Mouse (Mus musculus): Measurements from ENCODE around the gene Gabpb1. TPM values are rescaled to one million over a fixed set of nuclear protein-coding genes. Genes with fewer than 3 reads are reported as not detected.

Gabpb1 gene
- total and polyA plus RNA-seq, 3 experiments, result 11.7 to 17.8 TPM; not detected in 1

DNA sequence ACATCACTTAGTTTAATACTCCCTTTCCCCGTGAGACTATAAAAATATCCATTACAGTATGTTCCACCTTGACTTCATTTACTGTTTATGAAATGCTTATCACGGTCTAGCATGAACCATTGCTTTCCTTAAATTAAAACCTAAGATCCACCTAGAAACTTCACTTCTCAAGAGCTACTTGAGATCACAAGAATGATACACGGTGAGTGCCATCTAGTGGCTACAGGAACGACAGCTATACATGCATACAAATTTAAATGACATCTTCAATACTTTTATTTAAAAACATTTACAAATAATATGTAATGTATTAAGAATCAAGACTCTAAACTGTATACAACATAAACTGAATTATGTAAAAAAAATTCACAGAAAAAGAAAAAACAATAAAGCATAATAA, 12.7 kb downstream of the Gabpb1 start:
- H3K27me3 ChIP-seq (ENCODE audit: control insufficient read depth in 1 of 2, insufficient read depth in 2 of 2, low read length in 2 of 2), result no peaks in the 10 kb centered on the region
- peak; percentile 81 for DNase-seq (ENCODE audit: low read depth, low spot score)
- no peaks in the 10 kb centered on the region for H3K9me3 ChIP-seq (replicated peaks; ENCODE audit: insufficient read depth, low read length)
- peaks cover 2% of the 10 kb centered on the region; the same call in 1 of the 2 replicates for H3K79me2 ChIP-seq (ENCODE audit: control insufficient read depth, insufficient read depth, low read length, poor library complexity)
- H3K36me3 ChIP-seq (ENCODE audit: control insufficient read depth in 1 of 2, insufficient read depth in 2 of 2, low read length in 2 of 2), result peaks cover 0 to 4% of the 10 kb centered on the region in 2 experiments; a peak in 2 of 4 replicates
- TF ChIP-seq RAD21 (IDR thresholded peaks at IDR 0.05; ENCODE audit: low read depth, low read length) (peak; percentile 94), SIN3A (IDR thresholded peaks at IDR 0.05; ENCODE audit: low read length) (peak; percentile 73; the same call in 1 of the 2 replicates), ZC3H11A (IDR thresholded peaks at IDR 0.05; ENCODE audit: low read depth, low read length) (peak; percentile 89), E2F4 (IDR thresholded peaks at IDR 0.05; ENCODE audit: borderline replicate concordance, low read depth, low read length) (no peak), CTCF (IDR thresholded peaks at IDR 0.05 in 2 of 3, conservative IDR thresholded peaks at IDR 0.05 in 1 of 3; ENCODE audit: control insufficient read depth in 1 of 3, insufficient read depth in 1 of 3, low read depth in 2 of 3, low read length in 3 of 3, poor library complexity in 1 of 3, severe bottlenecking in 1 of 3) (peak; percentile 31 to 95 (median 56); a peak in 5 of 6 replicates), POLR2AphosphoS2 (IDR thresholded peaks at IDR 0.05; ENCODE audit: low read length) (no peak), MYB (IDR thresholded peaks at IDR 0.05; ENCODE audit: low read depth, low read length) (no peak), MYC (IDR thresholded peaks at IDR 0.05; ENCODE audit: low read depth, low read length) (peak; percentile 77; the same call in 1 of the 2 replicates), SMC3 (IDR thresholded peaks at IDR 0.05; ENCODE audit: low read depth, low read length) (peak; percentile 93)
- peaks cover 0 to 4% of the 10 kb centered on the region in 2 experiments; a peak in 1 of 4 replicates for H3K4me1 ChIP-seq (ENCODE audit: control insufficient read depth in 1 of 2, insufficient read depth in 2 of 2, low read length in 2 of 2)
- H3K9ac ChIP-seq (ENCODE audit: control insufficient read depth, low read depth, low read length, poor library complexity, severe bottlenecking), result no peak overlapping the region
- no peak overlapping the region for H3K27ac ChIP-seq (ENCODE audit: control insufficient read depth, low read depth, low read length)
- H3K4me3 ChIP-seq (ENCODE audit: control insufficient read depth in 1 of 2, insufficient read depth in 1 of 2, low read depth in 2 of 2, low read length in 2 of 2), result no peak overlapping the region

GRCm38 (mm10) chr2:126652929-126653328, 23.2 kb downstream of the Gabpb1 start:
- Histone ChIP-seq H3K4me1 (ENCODE audit: control insufficient read depth in 1 of 2, insufficient read depth in 2 of 2, low read length in 2 of 2) (no peaks in the 10 kb centered on the region), H3K9me3 (replicated peaks; ENCODE audit: insufficient read depth, low read length) (no peaks in the 10 kb centered on the region), H3K79me2 (ENCODE audit: control insufficient read depth, insufficient read depth, low read length, poor library complexity) (no peaks in the 10 kb centered on the region), H3K9ac (ENCODE audit: control insufficient read depth, low read depth, low read length, poor library complexity, severe bottlenecking) (no peak overlapping the region), H3K27ac (ENCODE audit: control insufficient read depth, low read depth, low read length) (no peak overlapping the region), H3K36me3 (ENCODE audit: control insufficient read depth in 1 of 2, insufficient read depth in 2 of 2, low read length in 2 of 2) (no peaks in the 10 kb centered on the region; a peak in 1 of 4 replicates), H3K27me3 (ENCODE audit: control insufficient read depth in 1 of 2, insufficient read depth in 2 of 2, low read length in 2 of 2) (no peaks in the 10 kb centered on the region), H3K4me3 (ENCODE audit: control insufficient read depth in 1 of 2, insufficient read depth in 1 of 2, low read depth in 2 of 2, low read length in 2 of 2) (no peak overlapping the region)
- DNase-seq (ENCODE audit: low read depth, low spot score), result no peak
- TF ChIP-seq MAX (IDR thresholded peaks at IDR 0.05; ENCODE audit: low read length) (no peak), POLR2A (IDR thresholded peaks at IDR 0.05; ENCODE audit: control insufficient read depth in 1 of 2, insufficient read depth in 1 of 2, low read depth in 1 of 2, low read length in 2 of 2, poor library complexity in 1 of 2) (no peak), SIN3A (IDR thresholded peaks at IDR 0.05; ENCODE audit: low read length) (no peak)

GRCm38 (mm10) chr2:126647762-126648161, 28.4 kb downstream of the Gabpb1 start:
- Histone ChIP-seq H3K79me2 (ENCODE audit: control insufficient read depth, insufficient read depth, low read length, poor library complexity) (no peaks in the 10 kb centered on the region), H3K4me1 (ENCODE audit: control insufficient read depth in 1 of 2, insufficient read depth in 2 of 2, low read length in 2 of 2) (no peaks in the 10 kb centered on the region; a peak in 1 of 4 replicates), H3K27me3 (ENCODE audit: control insufficient read depth in 1 of 2, insufficient read depth in 2 of 2, low read length in 2 of 2) (no peaks in the 10 kb centered on the region), H3K4me3 (ENCODE audit: control insufficient read depth in 1 of 2, insufficient read depth in 1 of 2, low read depth in 2 of 2, low read length in 2 of 2) (no peak overlapping the region), H3K9me3 (replicated peaks; ENCODE audit: insufficient read depth, low read length) (no peaks in the 10 kb centered on the region), H3K27ac (ENCODE audit: control insufficient read depth, low read depth, low read length) (no peak overlapping the region), H3K9ac (ENCODE audit: control insufficient read depth, low read depth, low read length, poor library complexity, severe bottlenecking) (no peak overlapping the region), H3K36me3 (ENCODE audit: control insufficient read depth in 1 of 2, insufficient read depth in 2 of 2, low read length in 2 of 2) (peaks cover 0 to 3% of the 10 kb centered on the region in 2 experiments; a peak in 1 of 4 replicates)
- TF ChIP-seq ETS1 (IDR thresholded peaks at IDR 0.05; ENCODE audit: low read depth, low read length) (no peak), MAX (IDR thresholded peaks at IDR 0.05; ENCODE audit: low read length) (no peak), UBTF (IDR thresholded peaks at IDR 0.05; ENCODE audit: borderline replicate concordance, insufficient read depth, low read depth, low read length) (no peak), BHLHE40 (IDR thresholded peaks at IDR 0.05; ENCODE audit: borderline replicate concordance, low read depth, low read length) (no peak), ZNF384 (IDR thresholded peaks at IDR 0.05; ENCODE audit: low read depth, low read length) (no peak), EP300 (IDR thresholded peaks at IDR 0.05; ENCODE audit: low read depth in 1 of 2, low read length in 2 of 2) (no peak), MEF2A (IDR thresholded peaks at IDR 0.05; ENCODE audit: extremely low read depth, insufficient replicate concordance, low read depth, low read length, poor library complexity, severe bottlenecking) (no peak), POLR2A (IDR thresholded peaks at IDR 0.05; ENCODE audit: control insufficient read depth in 1 of 2, insufficient read depth in 1 of 2, low read depth in 1 of 2, low read length in 2 of 2, poor library complexity in 1 of 2) (no peak), MYB (IDR thresholded peaks at IDR 0.05; ENCODE audit: low read depth, low read length) (no peak), CTCF (IDR thresholded peaks at IDR 0.05 in 2 of 3, conservative IDR thresholded peaks at IDR 0.05 in 1 of 3; ENCODE audit: control insufficient read depth in 1 of 3, insufficient read depth in 1 of 3, low read depth in 2 of 3, low read length in 3 of 3, poor library complexity in 1 of 3, severe bottlenecking in 1 of 3) (no peak), ZC3H11A (IDR thresholded peaks at IDR 0.05; ENCODE audit: low read depth, low read length) (no peak), RAD21 (IDR thresholded peaks at IDR 0.05; ENCODE audit: low read depth, low read length) (no peak), TAL1 (IDR thresholded peaks at IDR 0.05; ENCODE audit: low read length) (no peak), MXI1 (IDR thresholded peaks at IDR 0.05; ENCODE audit: low read depth, low read length) (no peak), NRF1 (IDR thresholded peaks at IDR 0.05; ENCODE audit: insufficient read depth, low read depth, low read length, poor library complexity, severe bottlenecking) (no peak), ZMIZ1 (IDR thresholded peaks at IDR 0.05; ENCODE audit: low read depth, low read length) (no peak)
- DNase-seq (ENCODE audit: low read depth, low spot score), result no peak
